Mouse (Mus musculus) left cerebral cortex, adult 18-20 months (tissue): ENCODE results near the gene Crlf1. TPM values are rescaled to one million over a fixed set of nuclear protein-coding genes. Genes with fewer than 3 reads are reported as not detected.

ENCODE experiments used
- DNase-seq, 2 experiments: peaks; one replicate each; pipeline ENCODE4 v3.0.0; 2021 to 2022; ENCODE audit warnings: low spot score in 2 of 2, mixed read lengths in 1 of 2
- total RNA-seq, 2 experiments: library from RNA; stranded (reverse); gene quantifications; 2 replicates each; pipeline ENCODE4 v1.2.3; 2021

Gene Crlf1
- total RNA-seq, 2 experiments from 2014 or later: 1.5 to 2.8 TPM

GRCm38 (mm10) chr8:70547762-70548161 lies 54.8 kb downstream of the Crlf1 start:
- no peak for DNase-seq

DNA sequence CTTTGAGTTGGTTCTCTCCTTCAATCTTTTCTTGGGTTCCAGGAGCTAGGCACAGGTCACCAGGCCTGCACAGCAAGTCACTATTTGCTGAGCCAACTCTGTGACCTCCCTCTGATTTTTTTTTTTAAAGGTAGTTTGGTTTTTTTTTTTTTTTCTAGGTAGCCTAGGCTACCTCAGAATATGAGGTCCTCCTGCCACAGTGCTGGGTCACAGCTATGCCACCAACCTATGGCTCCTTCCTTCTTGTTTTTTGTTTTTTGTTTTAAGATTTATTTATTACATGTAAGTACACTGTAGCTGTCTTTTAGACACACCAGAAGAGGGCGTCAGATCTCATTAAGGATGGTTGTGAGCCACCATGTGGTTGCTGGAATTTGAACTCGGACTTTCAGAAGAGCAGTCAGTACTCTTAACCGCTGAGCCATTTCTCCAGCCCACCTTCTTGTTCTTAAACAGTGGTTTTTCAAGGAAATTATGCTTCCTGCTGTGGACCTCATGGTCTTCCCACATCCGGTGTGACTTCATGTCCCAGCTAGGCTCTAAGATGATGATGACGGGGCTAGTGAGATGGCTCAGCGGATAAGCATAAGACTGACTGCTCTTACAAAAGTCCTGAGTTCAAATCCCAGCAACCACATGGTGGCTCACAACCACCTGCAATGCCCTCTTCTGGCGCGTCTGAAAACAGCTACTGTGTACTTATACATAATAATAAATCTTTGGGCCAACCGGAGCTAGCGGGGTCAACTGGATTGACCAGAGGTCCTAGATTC lies 56.6 kb downstream of the Crlf1 start:
- DNase-seq: no peak

DNA sequence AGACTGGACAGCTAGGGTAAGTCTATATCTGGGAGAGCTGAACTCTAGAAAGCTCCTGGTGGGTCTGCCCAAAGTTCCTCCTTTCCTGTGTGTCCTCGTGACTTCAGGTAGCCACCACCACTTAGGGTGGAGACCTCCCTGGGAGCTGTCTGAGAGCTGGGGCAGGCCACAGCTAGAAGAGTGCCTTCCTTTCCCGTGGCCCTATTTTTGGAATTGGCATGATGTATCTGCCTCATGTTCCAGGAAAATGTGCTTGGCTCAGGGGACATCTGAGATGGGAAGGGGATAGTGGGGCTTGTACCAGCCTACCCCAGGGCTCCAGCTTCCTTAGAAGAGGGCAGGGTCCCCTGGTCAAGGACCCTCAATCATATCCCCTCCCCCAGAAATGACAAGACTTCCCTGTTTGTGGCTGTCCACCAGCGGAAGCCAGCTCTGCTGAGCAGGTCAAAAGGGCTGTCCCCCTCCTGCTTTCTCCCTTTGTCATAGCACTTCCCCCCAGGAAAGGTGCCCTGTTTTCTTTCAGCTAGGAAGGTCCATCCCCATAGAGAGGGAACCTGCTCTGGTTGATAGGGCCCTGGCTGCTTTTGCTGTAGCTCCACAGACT lies 58.7 kb downstream of the Crlf1 start:
- no peak for DNase-seq

GRCm38 (mm10) chr8:70552836-70553235 lies 59.9 kb downstream of the Crlf1 start:
- DNase-seq: no peak

Other genes with a start within 250 kb of the Crlf1 start
- gene Homer3, start 210.3 kb upstream of the Crlf1 start, total RNA-seq: 1 to 10 TPM; 7.9 to 9.8 TPM
- 10 to 100 TPM; 42.0 to 49.1 TPM for gene Ddx49, start 190.7 kb upstream of the Crlf1 start, total RNA-seq
- 100 to 1,000 TPM; 141 to 145 TPM for gene Cope, start 190.6 kb upstream of the Crlf1 start, total RNA-seq
- 10 to 100 TPM; 86.4 to 94.3 TPM for gene Cers1, start 177.4 kb upstream of the Crlf1 start, total RNA-seq
- 10 to 100 TPM; 16.4 to 19.1 TPM for gene Gdf1, start 163.3 kb upstream of the Crlf1 start, total RNA-seq
- 10 to 100 TPM; 64.1 to 73.7 TPM for gene Upf1, start 139.9 kb upstream of the Crlf1 start, total RNA-seq
- gene Comp, start 119.6 kb upstream of the Crlf1 start, total RNA-seq: under 1 TPM; 0.30 to 0.33 TPM
- 100 to 1,000 TPM; 152 to 154 TPM for gene Crtc1, start 53.6 kb upstream of the Crlf1 start, total RNA-seq
- 10 to 100 TPM; 43.7 to 44.4 TPM for gene Klhl26, start 16.2 kb upstream of the Crlf1 start, total RNA-seq
- 100 to 1,000 TPM; 295 to 296 TPM for gene Tmem59l, start 5.8 kb upstream of the Crlf1 start, total RNA-seq
- 100 to 1,000 TPM; 118 to 122 TPM for gene Rex1bd, start 13.6 kb downstream of the Crlf1 start, total RNA-seq
- gene Uba52, start 17.6 kb downstream of the Crlf1 start, total RNA-seq: 100 to 1,000 TPM; 924 to 953 TPM
- 100 to 1,000 TPM; 407 to 421 TPM for gene Fkbp8, start 34.6 kb downstream of the Crlf1 start, total RNA-seq
- 10 to 100 TPM; 44.8 to 46.4 TPM for gene Kxd1, start 34.8 kb downstream of the Crlf1 start, total RNA-seq
- gene Ell, start 46.3 kb downstream of the Crlf1 start, total RNA-seq: 10 to 100 TPM; 19.0 to 21.6 TPM
- 10 to 100 TPM; 50.4 to 60.8 TPM for gene Isyna1, start 101.2 kb downstream of the Crlf1 start, total RNA-seq
- gene Ssbp4, start 115.7 kb downstream of the Crlf1 start, total RNA-seq: 100 to 1,000 TPM; 250 to 264 TPM
- 1 to 10 TPM in 1 of 2 experiments, under 1 TPM in 1; 0.70 to 1.0 TPM for gene Lrrc25, start 123.0 kb downstream of the Crlf1 start, total RNA-seq
- not detected for gene Gdf15, start 139.3 kb downstream of the Crlf1 start, total RNA-seq
- gene Pgpep1, start 167.2 kb downstream of the Crlf1 start, total RNA-seq: 10 to 100 TPM; 11.6 to 17.9 TPM
- gene Lsm4, start 180.1 kb downstream of the Crlf1 start, total RNA-seq: 10 to 100 TPM; 65.0 to 70.9 TPM
- 100 to 1,000 TPM; 221 to 289 TPM for gene Jund, start 205.8 kb downstream of the Crlf1 start, total RNA-seq
- under 1 TPM; 0.09 to 0.16 TPM for gene Iqcn, start 210.3 kb downstream of the Crlf1 start, total RNA-seq
- gene Gm3336, start 225.4 kb downstream of the Crlf1 start, total RNA-seq: not detected
- 1 to 10 TPM; 1.6 to 3.4 TPM for gene Pde4c, start 230.6 kb downstream of the Crlf1 start, total RNA-seq